Mouse (Mus musculus) E14TG2a.4 (cell line): ENCODE results near the gene Tmem214.

Experiments
- CTCF ChIP-seq: conservative IDR thresholded peaks from 2 replicates; pipeline ENCODE4 v1.5.1; 2014; ENCODE audit warnings: low read length
- NANOG ChIP-seq: IDR thresholded peaks from 2 replicates; pipeline ENCODE4 v1.6.1; 2014; ENCODE audit warnings: borderline replicate concordance, low read length, mixed read lengths
- POU5F1 ChIP-seq: IDR thresholded peaks from 2 replicates; pipeline ENCODE4 v1.6.1; 2014; ENCODE audit warnings: low read length, borderline replicate concordance

DNA sequence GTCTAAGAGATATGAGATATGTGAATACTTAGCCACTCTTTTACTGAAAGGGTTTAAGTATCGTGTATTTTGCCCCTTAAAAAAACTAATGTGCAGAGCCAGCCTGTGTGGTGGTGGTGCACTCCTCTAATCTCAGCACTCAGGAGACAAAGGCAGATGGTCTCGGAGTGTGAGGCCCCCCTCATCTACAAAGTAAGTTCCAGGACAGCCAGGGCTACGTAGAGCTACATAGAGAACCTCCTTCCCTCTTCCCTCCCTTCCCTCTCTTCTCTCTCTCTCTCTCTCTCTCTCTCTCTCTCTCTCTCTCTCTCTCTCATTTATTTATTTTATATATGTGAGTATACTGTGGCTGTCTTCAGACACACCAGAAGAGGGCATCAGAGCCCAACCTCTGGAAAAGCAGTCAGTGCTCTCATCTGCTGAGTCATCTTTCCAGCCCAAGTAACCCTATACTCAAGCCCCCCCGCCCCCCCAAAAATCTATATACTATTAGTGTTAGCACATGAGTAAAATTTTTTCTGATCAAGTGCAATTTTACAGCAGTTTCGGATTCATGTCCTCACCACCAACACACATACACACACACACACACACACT, 11.6 kb downstream of the Tmem214 start:
- TF ChIP-seq CTCF (no peak), NANOG (no peak), POU5F1 (no peak)
